Mouse (Mus musculus): Measurements from ENCODE around the gene Esr2. TPM values are rescaled to one million over a fixed set of nuclear protein-coding genes. Genes with fewer than 3 reads are reported as not detected.

Esr2 gene
- not detected for total RNA-seq (2023)

DNA sequence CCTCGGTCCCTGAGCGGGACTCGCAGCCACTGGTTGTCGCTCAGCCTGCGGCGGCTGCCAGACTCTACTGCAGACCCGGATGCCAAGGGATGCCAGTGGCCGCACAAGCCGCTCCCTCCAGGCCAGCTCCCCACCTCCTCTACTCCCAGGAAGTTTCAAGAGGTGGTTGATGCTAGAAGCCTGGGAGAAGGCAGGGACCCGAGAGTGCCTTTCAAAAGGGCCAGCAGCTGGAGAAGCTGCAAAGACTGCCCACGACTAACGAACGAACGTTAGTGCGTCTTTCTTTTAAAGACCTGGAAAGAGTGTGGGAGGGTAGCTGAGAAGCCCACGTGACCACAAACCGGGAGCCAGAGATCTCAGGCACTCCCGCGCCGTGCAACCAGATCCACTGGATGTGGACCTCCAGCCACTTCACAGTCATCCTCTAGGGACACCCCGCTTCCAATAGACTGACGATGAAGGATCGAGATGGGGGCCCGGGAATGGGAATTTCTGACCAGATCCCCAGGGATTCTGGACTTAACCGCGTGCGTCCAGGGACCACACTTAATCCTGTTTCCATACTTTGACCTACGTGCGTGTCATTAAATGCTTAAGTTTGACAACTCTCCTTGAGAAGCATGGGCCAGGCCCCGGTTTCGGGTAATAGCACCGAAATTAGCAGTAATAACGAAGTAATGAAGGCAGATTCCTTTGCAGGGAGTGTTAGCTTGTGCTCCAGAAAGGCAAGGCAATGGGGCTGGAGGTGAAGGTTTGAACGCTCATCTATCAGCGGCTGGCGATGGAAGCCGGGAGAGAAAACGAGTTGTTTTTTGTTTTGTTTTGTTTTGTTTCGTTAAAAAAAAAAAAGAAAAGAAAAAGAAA is at the start of gene Esr2:
TSS of gene Esr2 (minus strand) at position 260 of the 864 bp plus-strand sequence.

Other genes with a start within 250 kb of the Esr2 start
- not detected for gene Tex21, start 69.5 kb upstream of the Esr2 start, total RNA-seq (2023)
- gene Mthfd1, start 78.0 kb upstream of the Esr2 start, total RNA-seq (2023): 10 to 100 TPM; 57.5 to 60.6 TPM
- gene Akap5, start 147.6 kb upstream of the Esr2 start, total RNA-seq (2023): 1 to 10 TPM in 1 of 2 experiments, under 1 TPM in 1; 0.70 to 1.4 TPM
- gene Zbtb25, start 192.3 kb upstream of the Esr2 start, total RNA-seq (2023): 10 to 100 TPM; 50.4 to 57.1 TPM
- 10 to 100 TPM; 15.4 to 17.8 TPM for gene Zbtb1, start 193.0 kb upstream of the Esr2 start, total RNA-seq (2023)
- 1 to 10 TPM; 1.8 to 2.4 TPM for gene Hspa2, start 226.9 kb upstream of the Esr2 start, total RNA-seq (2023)
- not detected for gene Ppp1r36, start 240.3 kb upstream of the Esr2 start, total RNA-seq (2023)

All from T-cell, adult 66 days (primary cell).